Mouse (Mus musculus): Measurements from ENCODE around the gene Scnm1.

- TF ChIP-seq CTCF (conservative IDR thresholded peaks at IDR 0.05; ENCODE audit: insufficient read depth, insufficient read length, low read depth, low read length) (no peak), POLR2A (IDR thresholded peaks at IDR 0.05; ENCODE audit: low read depth, low read length) (peak; percentile 48)
Observed at GRCm38 (mm10) chr3:95110911-95111726, 22.7 kb downstream of the Scnm1 start, which contains the start of gene Vps72.

Data from kidney, adult 2 months (tissue).